Mouse (Mus musculus): ENCODE measurements around the gene Hip1. TPM values are rescaled to one million over a fixed set of nuclear protein-coding genes. Genes with fewer than 3 reads are reported as not detected.

The Hip1 gene
- polyA plus RNA-seq, 1 experiment from 2014 or later = 7.3 TPM

GRCm38 (mm10) chr5:135395826-135396225 is 149.1 kb downstream of the Hip1 start:
- peak; percentile 76 for TF ChIP-seq CTCF (IDR thresholded peaks at IDR 0.05; ENCODE audit: low read depth)
- no peak for TF ChIP-seq EP300 (optimal IDR thresholded peaks at IDR 0.05)
- Histone ChIP-seq H3K4me3 (ENCODE audit: low read depth, low read length) (no peak overlapping the region), H3K9ac (ENCODE audit: low read length) (no peak overlapping the region), H3K9me3 (ENCODE audit: control insufficient read depth, low read length) (no peaks in the 10 kb centered on the region), H3K4me2 (replicated peaks; ENCODE audit: low read depth) (no peak overlapping the region), H3K27ac (replicated peaks) (no peak overlapping the region), H3K36me3 (ENCODE audit: control insufficient read depth, insufficient read depth, low read length) (no peaks in the 10 kb centered on the region), H3K27me3 (ENCODE audit: control insufficient read depth, insufficient read depth, low read length) (no peaks in the 10 kb centered on the region), H3K4me1 (replicated peaks; ENCODE audit: control insufficient read depth, insufficient read depth) (no peaks in the 10 kb centered on the region)
- DNase-seq (ENCODE audit: low spot score) (no peak), ATAC-seq (ENCODE audit: low FRiP score, low TSS enrichment) (no peak)
- WGBS = 51% methylated on average over 5 of the region's 5 CpGs

- under 1% methylated on average over 79 of the region's 110 CpGs for WGBS
These were observed 150.7 kb downstream of the Hip1 start, which contains the start of gene Pom121 for GRCm38 (mm10) chr5:135394004-135394823. Gene Pom121, minus strand, starts transcription at chr5:135394546.

GRCm38 (mm10) chr5:135383771-135384170 is 161.1 kb downstream of the Hip1 start:
- peak; percentile 32; the same call in 1 of the 2 replicates for ATAC-seq (ENCODE audit: low FRiP score, low TSS enrichment)
- TF ChIP-seq EP300 (optimal IDR thresholded peaks at IDR 0.05) (no peak), CTCF (IDR thresholded peaks at IDR 0.05; ENCODE audit: low read depth) (no peak)
- WGBS = 76% methylated on average over 10 of the region's 10 CpGs
- no peak overlapping the region for H3K4me3 ChIP-seq (ENCODE audit: low read depth, low read length)
- peaks cover 68% of the 10 kb centered on the region for H3K36me3 ChIP-seq (ENCODE audit: control insufficient read depth, insufficient read depth, low read length)
- H3K27me3 ChIP-seq (ENCODE audit: control insufficient read depth, insufficient read depth, low read length) = no peaks in the 10 kb centered on the region
- no peak overlapping the region for H3K27ac ChIP-seq (replicated peaks)
- H3K9ac ChIP-seq (ENCODE audit: low read length) = no peak overlapping the region
- no peak for DNase-seq (ENCODE audit: low spot score)
- H3K4me1 ChIP-seq (replicated peaks; ENCODE audit: control insufficient read depth, insufficient read depth) = no peaks in the 10 kb centered on the region
- no peak overlapping the region for H3K4me2 ChIP-seq (replicated peaks; ENCODE audit: low read depth)
- H3K9me3 ChIP-seq (ENCODE audit: control insufficient read depth, low read length) = no peaks in the 10 kb centered on the region

More at GRCm38 (mm10) chr5:135394004-135394823, 150.7 kb downstream of the Hip1 start, which contains the start of gene Pom121:
- peak within 1 kb of the TSS; percentile 93 for H3K27ac ChIP-seq (replicated peaks)
- TF ChIP-seq EP300 (optimal IDR thresholded peaks at IDR 0.05) (no peak), CTCF (IDR thresholded peaks at IDR 0.05; ENCODE audit: low read depth) (no peak)
- peak within 1 kb of the TSS; percentile 96 for H3K4me2 ChIP-seq (replicated peaks; ENCODE audit: low read depth)
- H3K36me3 ChIP-seq (ENCODE audit: control insufficient read depth, insufficient read depth, low read length) = peaks cover 5% of the 10 kb centered on the region
- H3K4me3 ChIP-seq (ENCODE audit: low read depth, low read length) = peak within 1 kb of the TSS; percentile 94
- no peaks in the 10 kb centered on the region for H3K4me1 ChIP-seq (replicated peaks; ENCODE audit: control insufficient read depth, insufficient read depth)
- H3K27me3 ChIP-seq (ENCODE audit: control insufficient read depth, insufficient read depth, low read length) = no peaks in the 10 kb centered on the region
- peak; percentile 90 for ATAC-seq (ENCODE audit: low FRiP score, low TSS enrichment)
- peak; percentile 88 for DNase-seq (ENCODE audit: low spot score)
- no peaks in the 10 kb centered on the region for H3K9me3 ChIP-seq (ENCODE audit: control insufficient read depth, low read length)
- peak within 1 kb of the TSS; percentile 99 for H3K9ac ChIP-seq (ENCODE audit: low read length)

GRCm38 (mm10) chr5:135382746-135383145 is 162.2 kb downstream of the Hip1 start:
- no peak for ATAC-seq (ENCODE audit: low FRiP score, low TSS enrichment)

GRCm38 (mm10) chr5:135381356-135381925 is 163.5 kb downstream of the Hip1 start:
- no peaks in the 10 kb centered on the region for H3K27me3 ChIP-seq (ENCODE audit: control insufficient read depth, insufficient read depth, low read length)
- H3K36me3 ChIP-seq (ENCODE audit: control insufficient read depth, insufficient read depth, low read length) = peaks cover 66% of the 10 kb centered on the region
- TF ChIP-seq EP300 (optimal IDR thresholded peaks at IDR 0.05) = no peak
- TF ChIP-seq CTCF (IDR thresholded peaks at IDR 0.05; ENCODE audit: low read depth) = no peak

More at GRCm38 (mm10) chr5:135382746-135383145, 162.2 kb downstream of the Hip1 start:
- Histone ChIP-seq H3K9ac (ENCODE audit: low read length) (no peak overlapping the region), H3K4me2 (replicated peaks; ENCODE audit: low read depth) (no peak overlapping the region), H3K27ac (replicated peaks) (no peak overlapping the region), H3K27me3 (ENCODE audit: control insufficient read depth, insufficient read depth, low read length) (no peaks in the 10 kb centered on the region), H3K36me3 (ENCODE audit: control insufficient read depth, insufficient read depth, low read length) (peaks cover 73% of the 10 kb centered on the region), H3K4me1 (replicated peaks; ENCODE audit: control insufficient read depth, insufficient read depth) (no peaks in the 10 kb centered on the region), H3K9me3 (ENCODE audit: control insufficient read depth, low read length) (no peaks in the 10 kb centered on the region), H3K4me3 (ENCODE audit: low read depth, low read length) (no peak overlapping the region)
- 86% methylated on average over 7 of the region's 7 CpGs for WGBS
- no peak for DNase-seq (ENCODE audit: low spot score)
- TF ChIP-seq CTCF (IDR thresholded peaks at IDR 0.05; ENCODE audit: low read depth) = no peak
- TF ChIP-seq EP300 (optimal IDR thresholded peaks at IDR 0.05) = no peak

GRCm38 (mm10) chr5:135380681-135381080 is 164.2 kb downstream of the Hip1 start:
- Histone ChIP-seq H3K4me2 (replicated peaks; ENCODE audit: low read depth) (no peak overlapping the region), H3K4me1 (replicated peaks; ENCODE audit: control insufficient read depth, insufficient read depth) (no peaks in the 10 kb centered on the region), H3K27ac (replicated peaks) (no peak overlapping the region), H3K36me3 (ENCODE audit: control insufficient read depth, insufficient read depth, low read length) (peaks cover 71% of the 10 kb centered on the region), H3K27me3 (ENCODE audit: control insufficient read depth, insufficient read depth, low read length) (no peaks in the 10 kb centered on the region), H3K9ac (ENCODE audit: low read length) (no peak overlapping the region), H3K4me3 (ENCODE audit: low read depth, low read length) (no peak overlapping the region), H3K9me3 (ENCODE audit: control insufficient read depth, low read length) (no peaks in the 10 kb centered on the region)
- 93% methylated on average over 4 of the region's 4 CpGs for WGBS
- no peak for TF ChIP-seq CTCF (IDR thresholded peaks at IDR 0.05; ENCODE audit: low read depth)
- TF ChIP-seq EP300 (optimal IDR thresholded peaks at IDR 0.05) = no peak
- DNase-seq (ENCODE audit: low spot score) (no peak), ATAC-seq (ENCODE audit: low FRiP score, low TSS enrichment) (no peak)

More at GRCm38 (mm10) chr5:135381356-135381925, 163.5 kb downstream of the Hip1 start:
- ATAC-seq (ENCODE audit: low FRiP score, low TSS enrichment) = no peak
- Histone ChIP-seq H3K4me3 (ENCODE audit: low read depth, low read length) (no peak overlapping the region), H3K4me2 (replicated peaks; ENCODE audit: low read depth) (no peak overlapping the region), H3K4me1 (replicated peaks; ENCODE audit: control insufficient read depth, insufficient read depth) (no peaks in the 10 kb centered on the region), H3K27ac (replicated peaks) (no peak overlapping the region), H3K9me3 (ENCODE audit: control insufficient read depth, low read length) (no peaks in the 10 kb centered on the region), H3K9ac (ENCODE audit: low read length) (no peak overlapping the region)
- DNase-seq (ENCODE audit: low spot score) = no peak
- 98% methylated on average over 10 of the region's 10 CpGs for WGBS

Measured in stomach, postnatal 0 days (tissue).